Mouse (Mus musculus) E14TG2a.4 (cell line): Measurements from ENCODE around the gene Fry.

Experiments used
- CTCF ChIP-seq: conservative IDR thresholded peaks from 2 replicates; pipeline ENCODE4 v1.5.1; 2014; ENCODE audit warnings: low read length
- NANOG ChIP-seq: IDR thresholded peaks from 2 replicates; pipeline ENCODE4 v1.6.1; 2014; ENCODE audit warnings: borderline replicate concordance, low read length, mixed read lengths
- POU5F1 ChIP-seq: IDR thresholded peaks from 2 replicates; pipeline ENCODE4 v1.6.1; 2014; ENCODE audit warnings: low read length, borderline replicate concordance

DNA sequence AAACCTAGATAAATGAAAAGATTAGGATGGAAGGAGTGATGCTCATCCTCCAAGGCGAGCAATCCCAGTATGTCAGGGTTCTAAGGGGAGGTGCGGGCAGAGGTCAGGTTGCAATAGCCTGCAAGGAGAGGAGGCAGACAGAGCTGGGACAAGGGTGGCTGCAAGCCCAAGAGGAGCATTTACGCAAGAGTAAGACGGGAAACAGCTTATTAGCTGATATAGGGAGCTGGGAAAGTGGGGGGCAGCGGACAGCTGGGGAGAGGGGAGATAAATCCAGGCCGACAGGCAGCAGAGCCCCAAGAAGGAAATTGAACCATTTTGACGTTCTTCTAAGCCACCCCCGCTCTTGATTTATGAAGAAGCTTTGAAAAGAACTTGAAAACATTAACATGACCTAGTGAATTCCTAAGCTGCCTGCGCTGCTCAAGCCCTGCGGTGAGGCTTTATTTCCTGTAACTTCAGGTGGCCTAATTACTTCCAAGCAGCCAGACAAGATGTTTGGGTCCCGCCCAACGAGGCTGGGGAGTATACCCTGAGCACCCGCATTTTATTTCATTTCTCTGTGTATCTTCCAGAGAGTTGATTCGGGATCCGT is 291.1 kb downstream of the Fry start:
- TF ChIP-seq CTCF, result no peak
- TF ChIP-seq POU5F1, result no peak
- no peak for TF ChIP-seq NANOG
